Mouse (Mus musculus) embryo, embryonic 11 days (tissue): ENCODE data around the gene Tspan18.

Experiments used
- DNase-seq: peaks from one replicate; pipeline ENCODE4 v3.0.0-alpha.2; 2015

Gene Tspan18

GRCm38 (mm10) chr2:93289161-93289560 is 45.1 kb downstream of the Tspan18 start:
- no peak for DNase-seq

GRCm38 (mm10) chr2:93287348-93287747 is 47.0 kb downstream of the Tspan18 start:
- DNase-seq: peak; percentile 62

- no peak for DNase-seq
These were observed 47.6 kb downstream of the Tspan18 start for GRCm38 (mm10) chr2:93286742-93287141.

- DNase-seq: no peak
These were observed 48.0 kb downstream of the Tspan18 start for GRCm38 (mm10) chr2:93286321-93286720.

GRCm38 (mm10) chr2:93285842-93286241 is 48.5 kb downstream of the Tspan18 start:
- no peak for DNase-seq

GRCm38 (mm10) chr2:93284625-93285024 is 49.7 kb downstream of the Tspan18 start:
- no peak for DNase-seq

DNA sequence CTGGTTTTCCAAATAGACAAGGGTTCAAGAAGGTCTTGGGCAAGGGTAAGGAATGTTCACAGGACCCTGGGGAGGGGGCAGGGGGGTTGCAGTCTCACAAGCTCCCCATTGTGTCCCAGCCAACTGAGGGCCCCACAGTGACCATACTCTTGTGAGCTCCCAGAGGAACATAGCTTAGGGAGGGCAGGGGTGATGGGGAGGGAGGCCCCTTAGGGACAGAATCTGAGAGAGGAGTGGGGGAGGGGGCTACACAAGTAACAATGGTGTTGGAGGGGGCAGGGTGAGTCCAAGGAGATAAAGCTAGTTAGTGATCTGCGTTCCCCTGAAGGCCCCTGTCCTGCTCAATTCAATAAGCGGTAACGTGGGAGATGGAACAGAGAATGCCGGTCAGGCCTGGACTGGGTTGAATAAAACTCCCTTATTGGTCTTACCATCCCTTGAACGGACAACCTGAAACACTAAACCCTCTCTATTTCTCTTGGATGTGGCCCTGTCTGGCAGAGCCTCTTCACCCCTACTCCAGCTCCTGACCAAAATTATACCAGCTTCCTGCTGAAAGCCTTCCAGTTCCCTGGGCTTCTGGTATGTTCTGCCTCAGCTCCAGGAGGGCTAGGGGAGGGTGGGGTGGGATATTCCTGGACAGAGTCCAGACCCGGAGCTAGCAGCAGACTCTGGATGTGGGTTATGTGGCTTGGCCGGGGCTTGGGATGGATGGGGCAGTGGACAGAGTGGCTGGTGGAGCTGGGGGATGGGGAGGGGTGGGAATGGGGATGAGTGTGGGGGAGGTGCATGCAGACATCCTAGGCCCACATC is 50.6 kb downstream of the Tspan18 start:
- peak; percentile 77 for DNase-seq

DNA sequence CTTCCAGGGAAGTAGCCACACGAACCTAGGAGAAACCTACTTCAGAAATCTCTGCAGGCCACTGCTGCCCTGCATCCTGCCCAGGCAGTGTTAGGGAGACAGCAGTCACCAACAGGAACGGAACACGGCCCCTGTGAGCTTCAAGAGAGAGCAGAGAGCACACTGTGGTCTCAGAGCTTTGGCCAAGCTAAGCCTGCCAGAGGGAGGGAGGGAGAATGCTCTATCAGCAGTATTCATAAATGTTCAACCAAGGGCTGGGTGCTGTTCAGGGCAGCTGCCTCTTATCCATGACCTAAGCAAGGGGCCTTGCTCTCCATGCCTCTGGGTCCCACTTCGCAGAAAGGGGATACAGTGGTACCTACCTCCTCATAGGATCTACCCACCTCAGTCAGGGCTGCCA is 51.7 kb downstream of the Tspan18 start:
- DNase-seq: no peak

DNA sequence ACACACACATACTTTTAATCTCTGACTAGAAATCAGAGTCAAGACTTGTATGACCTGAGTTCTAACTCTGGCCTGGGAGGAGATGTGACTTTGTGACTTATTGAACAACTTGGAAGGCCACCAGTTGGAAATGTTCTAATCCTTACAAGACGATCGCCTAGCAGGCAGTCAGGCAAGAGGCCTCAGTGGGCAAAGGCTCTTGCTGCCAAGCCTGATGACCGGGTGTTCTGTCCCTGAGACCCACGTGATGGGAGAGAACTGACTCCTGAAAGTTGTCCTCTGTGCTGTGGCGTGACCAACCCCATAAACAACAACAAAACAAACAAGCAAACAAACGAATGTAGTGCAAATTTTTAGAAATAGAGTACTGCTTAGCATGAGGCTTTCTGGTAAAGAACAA is 52.8 kb downstream of the Tspan18 start:
- DNase-seq: no peak

- DNase-seq: no peak
These were observed 54.1 kb downstream of the Tspan18 start for GRCm38 (mm10) chr2:93280117-93280620.

DNA sequence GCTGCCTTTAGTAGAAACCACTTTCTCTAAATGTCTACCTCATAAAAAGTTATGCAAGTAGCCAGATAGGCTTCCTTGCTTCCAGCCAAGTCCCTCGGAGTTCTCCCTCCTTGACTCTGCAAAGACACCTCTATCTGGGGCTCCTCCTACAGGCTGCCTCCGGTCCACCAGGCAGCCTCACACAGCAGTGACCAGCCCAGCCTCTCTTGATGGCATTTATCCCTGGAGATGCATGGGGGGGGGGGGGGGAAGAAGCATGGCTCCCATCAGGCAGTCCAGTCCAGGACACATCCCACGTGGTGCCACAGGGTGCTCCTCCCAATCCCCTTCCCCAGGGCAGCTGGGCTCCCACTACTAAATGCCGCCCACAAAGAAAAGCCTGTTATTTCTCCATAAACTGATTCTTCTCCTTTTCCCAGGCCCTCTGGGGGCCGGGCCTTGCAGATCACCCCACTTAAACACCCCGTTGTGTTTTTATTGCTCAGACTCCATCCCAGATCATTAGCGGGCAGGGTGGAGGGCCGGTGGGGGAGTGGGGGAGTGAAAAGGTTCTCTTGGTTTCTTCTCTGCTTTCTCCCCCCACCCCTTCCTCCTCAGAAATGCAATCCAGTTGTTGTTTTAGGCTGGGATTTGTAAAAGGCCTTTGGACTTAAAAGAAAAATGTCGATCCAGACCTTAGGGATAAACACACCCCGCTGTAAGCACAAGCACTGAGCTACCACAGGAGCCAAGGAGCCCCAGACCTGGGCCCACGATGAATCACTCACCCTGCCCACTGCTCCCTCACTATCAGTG is 55.9 kb downstream of the Tspan18 start:
- peak; percentile 76 for DNase-seq

GRCm38 (mm10) chr2:93277486-93277885 is 56.8 kb downstream of the Tspan18 start:
- peak; percentile 46 for DNase-seq

GRCm38 (mm10) chr2:93276026-93276425 is 58.3 kb downstream of the Tspan18 start:
- DNase-seq: no peak

- no peak for DNase-seq
These were observed 60.4 kb downstream of the Tspan18 start for GRCm38 (mm10) chr2:93273916-93274315.

DNA sequence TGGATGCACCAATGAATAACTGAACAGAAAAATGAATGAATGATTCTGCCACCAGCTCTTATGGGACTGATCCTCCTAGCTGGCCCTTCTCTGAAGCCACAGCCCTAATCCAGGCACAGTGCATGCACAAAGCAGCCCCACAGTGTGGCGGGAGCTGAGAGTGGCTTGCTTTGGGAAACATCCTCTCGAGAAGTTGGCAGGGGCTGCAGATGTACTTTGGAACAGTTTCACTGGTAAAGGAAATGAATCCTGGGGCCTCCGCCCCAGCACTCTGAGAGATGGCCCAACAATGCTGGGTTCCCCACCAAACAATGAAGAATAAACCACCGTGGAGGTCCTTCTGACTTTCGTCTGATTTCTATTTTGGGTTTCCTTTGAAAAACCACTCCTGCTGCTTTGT is 64.2 kb downstream of the Tspan18 start:
- no peak for DNase-seq

GRCm38 (mm10) chr2:93269611-93270010 is 64.7 kb downstream of the Tspan18 start:
- DNase-seq: no peak

DNA sequence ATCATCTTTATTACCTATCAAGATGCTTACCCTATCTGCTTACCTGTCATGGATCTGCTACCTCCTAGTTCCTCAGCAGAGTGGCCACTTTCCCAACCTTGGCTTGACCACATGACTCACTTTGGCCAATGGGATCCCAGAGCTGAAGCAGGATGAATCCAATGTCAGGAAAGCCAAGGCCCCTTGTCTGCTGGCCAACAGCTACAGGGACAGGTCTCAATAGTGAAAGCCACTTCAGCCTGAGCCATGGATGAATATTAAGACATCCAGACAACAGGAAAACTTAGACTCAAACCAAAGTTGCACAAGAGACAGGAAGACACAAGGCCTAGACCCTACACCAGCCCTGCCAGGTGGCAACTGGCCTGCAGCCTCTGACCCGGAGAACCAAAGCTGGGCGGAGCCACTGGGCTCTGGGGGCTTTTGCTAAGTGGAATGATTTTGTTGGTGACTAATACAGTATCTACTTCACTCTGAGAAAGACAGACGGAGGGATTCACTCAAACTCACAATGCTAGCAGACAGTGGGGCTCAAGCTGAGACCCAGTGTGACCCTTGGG is 65.5 kb downstream of the Tspan18 start:
- no peak for DNase-seq

- no peak for DNase-seq
These were observed 66.5 kb downstream of the Tspan18 start for GRCm38 (mm10) chr2:93267791-93268190.

- no peak for DNase-seq
These were observed 67.6 kb downstream of the Tspan18 start for GRCm38 (mm10) chr2:93266565-93267169.

DNA sequence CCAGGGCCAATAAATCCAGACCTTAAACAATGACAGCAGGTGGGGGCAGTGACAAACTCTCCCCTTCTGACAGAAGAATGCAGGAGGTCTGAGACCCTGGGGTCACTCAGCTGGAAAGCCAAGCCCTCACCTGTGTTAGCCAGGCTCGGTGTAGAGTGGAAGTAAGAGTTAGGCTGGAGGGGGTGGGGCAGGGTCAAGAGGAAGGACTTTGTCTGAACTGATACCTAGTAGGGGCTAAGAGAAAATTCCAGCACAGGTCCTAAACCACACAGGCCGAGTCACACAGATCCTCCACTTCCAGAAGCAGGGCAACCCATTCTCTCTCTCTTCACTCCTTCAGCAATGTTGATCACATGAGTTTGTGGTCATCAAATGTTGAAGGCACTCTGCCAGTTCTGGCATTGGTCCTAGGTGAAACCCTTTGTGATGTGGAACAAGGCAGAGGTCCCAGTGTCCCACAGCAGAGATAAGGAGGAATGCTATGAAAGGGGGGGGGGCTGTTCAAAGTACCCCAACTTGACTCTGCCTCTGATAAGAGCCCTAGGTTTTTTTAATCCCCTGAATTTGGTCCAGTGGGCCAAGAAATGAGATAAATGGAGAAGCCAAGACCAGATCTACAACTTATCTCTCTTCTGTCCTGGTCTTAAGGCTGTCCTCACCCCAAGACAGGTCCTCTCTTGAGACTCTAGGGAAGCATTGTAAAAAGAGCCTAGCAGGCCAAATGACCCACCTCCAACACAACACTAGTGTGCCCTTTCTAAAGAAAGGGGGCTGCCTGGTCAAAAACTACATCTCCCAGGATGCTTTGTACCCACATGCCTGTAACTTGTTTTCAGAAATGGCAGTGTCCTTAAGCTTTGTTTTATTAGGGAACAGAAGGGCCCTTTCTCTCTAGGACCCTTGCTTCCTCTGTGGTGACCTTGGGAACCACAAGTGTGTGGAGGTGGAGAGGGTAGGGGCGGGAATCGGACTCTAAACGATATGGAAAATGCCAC is 71.7 kb downstream of the Tspan18 start:
- no peak for DNase-seq

GRCm38 (mm10) chr2:93261521-93262290 is 72.6 kb downstream of the Tspan18 start:
- DNase-seq: no peak
